Mouse (Mus musculus) liver, adult 2 months (tissue): ENCODE measurements around the gene Dytn.

Source experiments
- CTCF ChIP-seq: fragments of 200-500 bp; IDR thresholded peaks from 2 replicates; pipeline ENCODE4 v1.5.1; 2011; ENCODE audit warnings: low read depth, low read length, control low read depth
- POLR2A ChIP-seq: fragments of 200-500 bp; IDR thresholded peaks from 2 replicates; pipeline ENCODE4 v1.6.1; 2011; ENCODE audit warnings: low read length, control low read depth; ENCODE audit not compliant: insufficient read depth; ENCODE audit errors: extremely low read depth

DNA sequence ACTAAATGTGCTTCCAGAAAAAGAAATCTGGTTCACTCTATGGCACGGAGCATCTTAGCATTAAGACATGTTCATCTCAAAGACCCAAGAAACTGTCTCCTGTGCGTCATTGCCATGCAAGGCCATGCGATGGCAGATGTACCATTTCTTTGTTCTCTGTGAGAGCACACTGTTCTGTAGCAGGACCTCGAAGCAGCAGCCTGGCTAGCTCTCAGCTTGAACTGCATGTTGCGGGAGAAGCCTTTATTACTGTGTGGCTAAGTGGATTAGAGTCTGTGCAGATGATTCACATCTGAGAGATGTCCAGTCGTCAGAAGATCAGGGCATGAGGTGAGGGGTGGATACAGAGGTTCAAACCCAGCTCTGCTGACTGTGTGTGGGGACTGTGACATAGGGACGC, 99.9 kb downstream of the Dytn start:
- no peak for TF ChIP-seq POLR2A
- TF ChIP-seq CTCF = no peak
